Mouse (Mus musculus) C2C12 (cell line): ENCODE measurements around the gene Tnfrsf13b. TPM values are rescaled to one million over a fixed set of nuclear protein-coding genes. Genes with fewer than 3 reads are reported as not detected.

Experiments
- H3K27me3 ChIP-seq: one replicate; pipeline ENCODE4 v1.6.1; 2011; ENCODE audit not compliant: control insufficient read depth, insufficient read depth, insufficient read length
- H3K36me3 ChIP-seq: one replicate; pipeline ENCODE4 v1.6.1; 2011; ENCODE audit not compliant: control insufficient read depth, insufficient read depth
- H3K4me3 ChIP-seq: one replicate; pipeline ENCODE4 v1.5.1; 2011; ENCODE audit warnings: mild to moderate bottlenecking, control low read depth; ENCODE audit not compliant: poor library complexity, insufficient read depth, severe bottlenecking
- H3K79me2 ChIP-seq: one replicate; pipeline ENCODE4 v1.6.1; 2011; ENCODE audit not compliant: control insufficient read depth, insufficient read depth
- H3K79me3 ChIP-seq: one replicate; pipeline ENCODE4 v1.6.1; 2011; ENCODE audit warnings: low read depth, control low read depth
- H3ac ChIP-seq: one replicate; pipeline ENCODE3; 2011; ENCODE audit warnings: low read depth; ENCODE audit not compliant: control insufficient read depth, insufficient read length
- CEBPB ChIP-seq: IDR thresholded peaks from one replicate; pipeline ENCODE4 v1.6.1; 2011; ENCODE audit warnings: low read depth, mild to moderate bottlenecking, control low read depth, moderate library complexity
- CTCF ChIP-seq: IDR thresholded peaks from one replicate; pipeline ENCODE4 v1.5.1; 2011; ENCODE audit not compliant: control insufficient read depth, insufficient read depth, insufficient read length
- FOSL1 ChIP-seq: IDR thresholded peaks from one replicate; pipeline ENCODE4 v1.8.0; 2011; ENCODE audit warnings: mild to moderate bottlenecking, low read length; ENCODE audit not compliant: poor library complexity, insufficient read depth, severe bottlenecking
- MAX ChIP-seq: IDR thresholded peaks from one replicate; pipeline ENCODE4 v1.6.1; 2011; ENCODE audit warnings: mild to moderate bottlenecking, control low read depth
- MYOD1 ChIP-seq: IDR thresholded peaks from one replicate; pipeline ENCODE4 v1.6.1; 2011; ENCODE audit warnings: low read depth; ENCODE audit not compliant: control insufficient read depth, insufficient read length
- MYOG ChIP-seq: IDR thresholded peaks from one replicate; pipeline ENCODE4 v1.6.1; 2011; ENCODE audit not compliant: control insufficient read depth, insufficient read length; ENCODE audit errors: extremely low read depth
- USF1 ChIP-seq: IDR thresholded peaks from one replicate; pipeline ENCODE4 v1.6.1; 2011; ENCODE audit warnings: low read depth, mild to moderate bottlenecking, control low read depth, moderate library complexity
- long read RNA-seq, 2 experiments: library from polyadenylated mRNA; unstranded; transcript quantifications; one replicate each; pipeline ENCODE4 v2.0.0; 2019 to 2020
- polyA plus RNA-seq: library from polyadenylated mRNA; unstranded; fragments of >200 nt; fragmentation: generic; extraction: Trizol; gene quantifications from one replicate; pipeline ENCODE4 v1.2.1, GENCODE M21; 2012; ENCODE audit warnings: missing spikeins

Gene Tnfrsf13b
- not detected for polyA plus RNA-seq
- long read RNA-seq, experiment 1: 0 reads
- long read RNA-seq, experiment 2: 0 reads

- H3K36me3 ChIP-seq: no peaks in the 10 kb centered on the region
- no peaks in the 10 kb centered on the region for H3K27me3 ChIP-seq
- H3K79me3 ChIP-seq: no peaks in the 10 kb centered on the region
- no peak within 1 kb of the TSS for H3K4me3 ChIP-seq
- H3K79me2 ChIP-seq: no peaks in the 10 kb centered on the region
- no peak for TF ChIP-seq MYOG
- TF ChIP-seq MYOD1: no peak
- TF ChIP-seq FOSL1: no peak
- TF ChIP-seq MAX: no peak
- TF ChIP-seq CEBPB: no peak
- TF ChIP-seq CTCF: no peak
- TF ChIP-seq USF1: no peak
- no peak within 1 kb of the TSS for H3ac ChIP-seq
Observed at GRCm38 (mm10) chr11:61126606-61127355, at the start of gene Tnfrsf13b. Gene Tnfrsf13b (plus strand): TSS chr11:61126755.

- no peak for TF ChIP-seq CEBPB
- TF ChIP-seq MAX: no peak
- Histone ChIP-seq H3K79me2 (no peaks in the 10 kb centered on the region), H3K36me3 (no peaks in the 10 kb centered on the region), H3K79me3 (no peaks in the 10 kb centered on the region), H3ac (no peak overlapping the region), H3K4me3 (no peak overlapping the region), H3K27me3 (no peaks in the 10 kb centered on the region)
Observed at GRCm38 (mm10) chr11:61081624-61082023, 44.9 kb upstream of the Tnfrsf13b start.

GRCm38 (mm10) chr11:61090195-61090594, 36.4 kb upstream of the Tnfrsf13b start:
- H3K79me3 ChIP-seq: no peaks in the 10 kb centered on the region
- H3K4me3 ChIP-seq: no peak overlapping the region
- TF ChIP-seq FOSL1 (no peak), CTCF (no peak), CEBPB (no peak), MYOD1 (no peak), MYOG (no peak), USF1 (no peak), MAX (no peak)
- H3K79me2 ChIP-seq: no peaks in the 10 kb centered on the region
- no peaks in the 10 kb centered on the region for H3K36me3 ChIP-seq
- no peaks in the 10 kb centered on the region for H3K27me3 ChIP-seq
- no peak overlapping the region for H3ac ChIP-seq

GRCm38 (mm10) chr11:61091192-61091591, 35.4 kb upstream of the Tnfrsf13b start:
- Histone ChIP-seq H3ac (no peak overlapping the region), H3K27me3 (no peaks in the 10 kb centered on the region), H3K36me3 (no peaks in the 10 kb centered on the region), H3K79me2 (no peaks in the 10 kb centered on the region), H3K79me3 (no peaks in the 10 kb centered on the region), H3K4me3 (no peak overlapping the region)
- TF ChIP-seq CEBPB (no peak), MAX (peak; percentile 37), USF1 (no peak), FOSL1 (no peak)

- TF ChIP-seq CEBPB (no peak), FOSL1 (no peak), CTCF (no peak), MYOD1 (no peak), USF1 (no peak), MAX (no peak), MYOG (no peak)
- H3K27me3 ChIP-seq: no peaks in the 10 kb centered on the region
- H3K36me3 ChIP-seq: no peaks in the 10 kb centered on the region
- H3ac ChIP-seq: no peak overlapping the region
- H3K79me3 ChIP-seq: no peaks in the 10 kb centered on the region
- no peak overlapping the region for H3K4me3 ChIP-seq
- no peaks in the 10 kb centered on the region for H3K79me2 ChIP-seq
Observed at GRCm38 (mm10) chr11:61091642-61092262, 34.8 kb upstream of the Tnfrsf13b start.

GRCm38 (mm10) chr11:61098046-61098445, 28.5 kb upstream of the Tnfrsf13b start:
- no peaks in the 10 kb centered on the region for H3K79me3 ChIP-seq
- H3ac ChIP-seq: no peak overlapping the region
- TF ChIP-seq FOSL1 (no peak), USF1 (no peak), MYOG (no peak), MYOD1 (no peak), CEBPB (no peak), MAX (no peak), CTCF (no peak)
- H3K4me3 ChIP-seq: no peak overlapping the region
- H3K79me2 ChIP-seq: no peaks in the 10 kb centered on the region
- no peaks in the 10 kb centered on the region for H3K27me3 ChIP-seq
- H3K36me3 ChIP-seq: no peaks in the 10 kb centered on the region
